Mouse (Mus musculus): ENCODE results near the gene Jade2.

The Jade2 gene

GRCm38 (mm10) chr11:51856616-51857080 lies 805 bp downstream of the Jade2 start:
- peak; percentile 82 for DNase-seq

GRCm38 (mm10) chr11:51855818-51856615 lies 1.4 kb downstream of the Jade2 start:
- DNase-seq = peak; percentile 82

GRCm38 (mm10) chr11:51854981-51855817 lies 2.3 kb downstream of the Jade2 start:
- peak; percentile 58 for DNase-seq

GRCm38 (mm10) chr11:51852595-51852994 lies 4.9 kb downstream of the Jade2 start:
- DNase-seq = no peak

GRCm38 (mm10) chr11:51852091-51852521 lies 5.3 kb downstream of the Jade2 start:
- no peak for DNase-seq

GRCm38 (mm10) chr11:51850741-51851330 lies 6.6 kb downstream of the Jade2 start:
- no peak for DNase-seq

- no peak for DNase-seq
Measured at GRCm38 (mm10) chr11:51848324-51848723, 9.1 kb downstream of the Jade2 start.

- DNase-seq = no peak
Measured at GRCm38 (mm10) chr11:51847902-51848301, 9.6 kb downstream of the Jade2 start.

GRCm38 (mm10) chr11:51845981-51846883 lies 11.2 kb downstream of the Jade2 start:
- no peak for DNase-seq

- DNase-seq = no peak
Measured at GRCm38 (mm10) chr11:51844529-51845098, 12.8 kb downstream of the Jade2 start.

- no peak for DNase-seq
Measured at GRCm38 (mm10) chr11:51843898-51844297, 13.6 kb downstream of the Jade2 start.

GRCm38 (mm10) chr11:51843168-51843567 lies 14.3 kb downstream of the Jade2 start:
- DNase-seq = no peak

GRCm38 (mm10) chr11:51841149-51841548 lies 16.3 kb downstream of the Jade2 start:
- no peak for DNase-seq

- no peak for DNase-seq
Measured at GRCm38 (mm10) chr11:51840657-51841056, 16.8 kb downstream of the Jade2 start.

- DNase-seq = no peak
Measured at GRCm38 (mm10) chr11:51839973-51840372, 17.5 kb downstream of the Jade2 start.

- no peak for DNase-seq
Measured at GRCm38 (mm10) chr11:51839106-51839505, 18.3 kb downstream of the Jade2 start.

- DNase-seq = no peak
Measured at GRCm38 (mm10) chr11:51837164-51838153, 20.0 kb downstream of the Jade2 start.

- no peak for DNase-seq
Measured at GRCm38 (mm10) chr11:51836506-51836905, 20.9 kb downstream of the Jade2 start.

GRCm38 (mm10) chr11:51835598-51835997 lies 21.9 kb downstream of the Jade2 start:
- DNase-seq = no peak

GRCm38 (mm10) chr11:51834067-51834411 lies 23.4 kb downstream of the Jade2 start:
- DNase-seq = no peak
